ENCODE assay signal across 8 mouse cellular contexts in the genomic region with DNA sequence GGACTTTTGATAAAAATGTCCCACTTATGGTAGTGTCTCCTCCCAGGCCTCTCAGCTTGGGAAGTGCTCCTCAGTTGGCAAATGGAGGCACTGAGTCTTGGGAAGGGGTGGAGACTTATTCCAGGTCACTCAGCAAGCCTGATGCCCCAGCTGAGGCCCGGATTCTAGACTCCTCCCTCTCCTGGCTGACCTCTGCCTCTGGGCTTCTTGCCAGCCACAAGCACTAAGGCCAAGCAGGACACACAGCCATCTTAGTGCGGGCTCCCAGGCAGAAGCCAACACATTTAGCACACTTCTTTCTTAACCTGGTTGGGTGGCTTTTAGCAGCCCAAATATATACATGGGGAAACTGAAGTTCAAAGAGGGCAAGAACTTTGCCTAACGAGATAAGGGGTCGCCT. TPM values are rescaled to one million over a fixed set of nuclear protein-coding genes. Genes with fewer than 3 reads are reported as not detected.
A peak's percentile ranks its signal among the peaks of the same experiment; 100 is the strongest.
DNase-seq lines count a peak whose midpoint lies in the region; ATAC-seq and TF ChIP-seq lines count a peak whose summit lies in the region.

No protein-coding gene starts in this region.

- H3K27me3 ChIP-seq in heart, embryonic 11.5 days (ENCODE audit: control insufficient read depth, insufficient read depth, low read length): no peaks in the 10 kb centered on the region
- no peaks in the 10 kb centered on the region for H3K27me3 ChIP-seq in liver, postnatal 0 days (ENCODE audit: insufficient read depth, low read length)
- no peaks in the 10 kb centered on the region for H3K27me3 ChIP-seq in forebrain, embryonic 12.5 days
- no peaks in the 10 kb centered on the region for H3K27me3 ChIP-seq in midbrain, embryonic 10.5 days (ENCODE audit: low read depth, poor library complexity, severe bottlenecking)

- H3K4me2 ChIP-seq in heart, embryonic 11.5 days: no peak overlapping the region
- no peak overlapping the region for H3K4me2 ChIP-seq in liver, postnatal 0 days (ENCODE audit: low read depth, low read length)
- no peak overlapping the region for H3K4me2 ChIP-seq in forebrain, embryonic 12.5 days

- H3K9ac ChIP-seq in heart, embryonic 11.5 days (ENCODE audit: low read depth, low read length): no peak overlapping the region
- no peak overlapping the region for H3K9ac ChIP-seq in liver, postnatal 0 days (replicated peaks)
- no peak overlapping the region for H3K9ac ChIP-seq in forebrain, embryonic 12.5 days

- no peak for TF ChIP-seq CTCF in liver, postnatal 0 days (IDR thresholded peaks at IDR 0.05; ENCODE audit: low read depth)

- H3K27ac ChIP-seq in heart, embryonic 11.5 days (ENCODE audit: low read depth, low read length): no peak overlapping the region
- H3K27ac ChIP-seq in liver, postnatal 0 days (ENCODE audit: low read depth): peak overlapping the region; percentile 61; the same call in 1 of the 2 replicates
- no peak overlapping the region for H3K27ac ChIP-seq in forebrain, embryonic 12.5 days
- H3K27ac ChIP-seq in midbrain, embryonic 10.5 days (replicated peaks): no peak overlapping the region

- no peak overlapping the region for H3K4me3 ChIP-seq in heart, embryonic 11.5 days (ENCODE audit: low read depth, low read length)
- H3K4me3 ChIP-seq in liver, postnatal 0 days (ENCODE audit: low read depth, low read length): no peak overlapping the region
- H3K4me3 ChIP-seq in forebrain, embryonic 12.5 days (replicated peaks): no peak overlapping the region
- H3K4me3 ChIP-seq in midbrain, embryonic 10.5 days: no peak overlapping the region

- H3K36me3 ChIP-seq in heart, embryonic 11.5 days (ENCODE audit: control insufficient read depth, insufficient read depth, low read length): no peaks in the 10 kb centered on the region
- no peaks in the 10 kb centered on the region for H3K36me3 ChIP-seq in liver, postnatal 0 days (replicated peaks; ENCODE audit: insufficient read depth, low read length)
- H3K36me3 ChIP-seq in forebrain, embryonic 12.5 days (replicated peaks): no peaks in the 10 kb centered on the region
- no peaks in the 10 kb centered on the region for H3K36me3 ChIP-seq in midbrain, embryonic 10.5 days

- no peaks in the 10 kb centered on the region for H3K9me3 ChIP-seq in heart, embryonic 11.5 days (replicated peaks; ENCODE audit: control insufficient read depth, low read length)
- no peaks in the 10 kb centered on the region for H3K9me3 ChIP-seq in liver, postnatal 0 days (ENCODE audit: low read length)
- no peaks in the 10 kb centered on the region for H3K9me3 ChIP-seq in forebrain, embryonic 12.5 days
- H3K9me3 ChIP-seq in midbrain, embryonic 10.5 days (replicated peaks): no peaks in the 10 kb centered on the region

- 58% methylated on average over 4 of the region's 4 CpGs for WGBS in heart, embryonic 11.5 days (ENCODE audit: insufficient replicate concordance)
- 43% methylated on average over 4 of the region's 4 CpGs for WGBS in liver, postnatal 0 days (ENCODE audit: insufficient replicate concordance)
- 71% methylated on average over 4 of the region's 4 CpGs for WGBS in forebrain, embryonic 12.5 days
- WGBS in midbrain, embryonic 10.5 days: 61% methylated on average over 4 of the region's 4 CpGs

- no peak for TF ChIP-seq EP300 in liver, postnatal 0 days (IDR thresholded peaks at IDR 0.05; ENCODE audit: low read depth)

- H3K4me1 ChIP-seq in heart, embryonic 11.5 days (ENCODE audit: control insufficient read depth, insufficient read depth, low read length): peaks cover 27% of the 10 kb centered on the region
- H3K4me1 ChIP-seq in liver, postnatal 0 days (ENCODE audit: insufficient read depth): peaks cover 14% of the 10 kb centered on the region
- H3K4me1 ChIP-seq in forebrain, embryonic 12.5 days: no peaks in the 10 kb centered on the region
- H3K4me1 ChIP-seq in midbrain, embryonic 10.5 days: peaks cover 16% of the 10 kb centered on the region

- intact Hi-C loops in heart, postnatal 14 days (cut with DNase I): no loop called here

- DNase-seq in heart, adult 18-20 months: peak; percentile 81 to 89
- peak; percentile 54 to 55 for DNase-seq in adrenal gland, adult 18-20 months (ENCODE audit: low spot score in 2 of 2)
- peak; percentile 66 to 79 for DNase-seq in heart, postnatal 14 days
- peak; percentile 72 for DNase-seq in liver, postnatal 0 days
- DNase-seq in thymus, postnatal 14 days: no peak
- no peak for DNase-seq in midbrain, embryonic 10.5 days (ENCODE audit: low spot score)

- ATAC-seq in heart, embryonic 11.5 days (replicated peaks; ENCODE audit: insufficient number of reproducible peaks, low FRiP score, low TSS enrichment): no peak
- ATAC-seq in liver, postnatal 0 days: peak; percentile 58
- ATAC-seq in forebrain, embryonic 12.5 days (ENCODE audit: low FRiP score): no peak

RNA-seq across cellular contexts. Expression of gene Clic4, which starts 33.9 kb away (rescaled TPM):
- 100 to 1,000 TPM; 253 to 258 TPM for total RNA-seq in heart, adult 18-20 months (2021)
- polyA plus RNA-seq in heart, embryonic 11.5 days (2014; fragmentation: Nextera tagmentation; extraction: Ambion mirVana): 156 and 251 TPM in 2 replicates
- total RNA-seq in adrenal gland, adult 18-20 months (2021): 100 to 1,000 TPM in 1 of 2 experiments, 10 to 100 TPM in 1; 74.4 to 136 TPM
- total RNA-seq in heart, postnatal 14 days (2021): 100 to 1,000 TPM; 251 to 264 TPM
- polyA plus RNA-seq in liver, postnatal 0 days (2015; fragmentation: Nextera tagmentation; extraction: Ambion mirVana): 52.2 and 64.6 TPM in 2 replicates
- 205 and 221 TPM in 2 replicates for polyA plus RNA-seq in forebrain, embryonic 12.5 days (2016; fragmentation: Nextera tagmentation; extraction: Ambion mirVana)
- 224 and 229 TPM in 2 replicates for polyA plus RNA-seq in midbrain, embryonic 10.5 days (2016; fragmentation: Nextera tagmentation; extraction: Ambion mirVana)

RNA-seq across cellular contexts. Expression of gene Srrm1, which starts 46.6 kb away (rescaled TPM):
- total RNA-seq in heart, adult 18-20 months (2021): 10 to 100 TPM; 45.3 to 60.2 TPM
- polyA plus RNA-seq in heart, embryonic 11.5 days (2014; fragmentation: Nextera tagmentation; extraction: Ambion mirVana): 143 and 183 TPM in 2 replicates
- total RNA-seq in adrenal gland, adult 18-20 months (2021): 100 to 1,000 TPM in 1 of 2 experiments, 10 to 100 TPM in 1; 99.3 to 114 TPM
- 10 to 100 TPM; 74.7 to 82.1 TPM for total RNA-seq in heart, postnatal 14 days (2021)
- 79.3 and 90.6 TPM in 2 replicates for polyA plus RNA-seq in liver, postnatal 0 days (2015; fragmentation: Nextera tagmentation; extraction: Ambion mirVana)
- polyA plus RNA-seq in forebrain, embryonic 12.5 days (2016; fragmentation: Nextera tagmentation; extraction: Ambion mirVana): 272 and 275 TPM in 2 replicates
- 222 and 230 TPM in 2 replicates for polyA plus RNA-seq in midbrain, embryonic 10.5 days (2016; fragmentation: Nextera tagmentation; extraction: Ambion mirVana)

Comparison
In these comparisons a context has a peak if more than half of its experiments do, and no peak if none do; other contexts are left out.
1. DNase-seq: peak in heart, adult 18-20 months (2 of 2), adrenal gland, adult 18-20 months (2 of 2), heart, postnatal 14 days (2 of 2) and liver, postnatal 0 days (single experiment); none in thymus, postnatal 14 days (single experiment) and midbrain, embryonic 10.5 days (single experiment).